Mouse (Mus musculus) myocyte (in vitro differentiated cells): Measurements from ENCODE around the gene Car5a.

Experiments used
- CEBPB ChIP-seq: IDR thresholded peaks from 2 replicates; pipeline ENCODE4 v1.6.1; 2011; ENCODE audit warnings: mild to moderate bottlenecking, moderate library complexity; ENCODE audit not compliant: poor library complexity, insufficient read depth, severe bottlenecking
- E2F4 ChIP-seq: IDR thresholded peaks from one replicate; pipeline ENCODE4 v1.6.1; 2011; ENCODE audit warnings: mild to moderate bottlenecking, control low read depth, moderate library complexity; ENCODE audit not compliant: insufficient read depth
- MAX ChIP-seq: IDR thresholded peaks from one replicate; pipeline ENCODE4 v1.6.1; 2011; ENCODE audit warnings: low read depth, mild to moderate bottlenecking, control low read depth
- MYOD1 ChIP-seq, 3 experiments: IDR thresholded peaks; one replicate each; pipeline ENCODE4 v1.6.1; 2011; ENCODE audit warnings: control low read depth in 2 of 3, low read depth in 2 of 3, mild to moderate bottlenecking in 2 of 3, moderate library complexity in 1 of 3; ENCODE audit not compliant: insufficient read length in 2 of 3, control insufficient read depth in 1 of 3
- MYOG ChIP-seq, 3 experiments: IDR thresholded peaks; one replicate each; pipeline ENCODE4 v1.6.1; 2011; ENCODE audit warnings: control low read depth in 2 of 3, low read depth in 2 of 3, mild to moderate bottlenecking in 2 of 3; ENCODE audit not compliant: insufficient read length in 2 of 3, control insufficient read depth in 1 of 3, insufficient read depth in 1 of 3
- POLR2A ChIP-seq: IDR thresholded peaks from one replicate; pipeline ENCODE4 v1.6.1; 2011; ENCODE audit warnings: low read depth, mild to moderate bottlenecking, control low read depth, moderate library complexity; ENCODE audit not compliant: insufficient read length
- POLR2AphosphoS2 ChIP-seq: IDR thresholded peaks from one replicate; pipeline ENCODE4 v1.6.1; 2011; ENCODE audit warnings: low read depth, control low read depth; ENCODE audit not compliant: insufficient read length
- REST ChIP-seq: IDR thresholded peaks from one replicate; pipeline ENCODE4 v1.6.1; 2011; ENCODE audit warnings: mild to moderate bottlenecking, control low read depth, moderate library complexity; ENCODE audit not compliant: insufficient read depth, insufficient read length
- SRF ChIP-seq: IDR thresholded peaks from one replicate; pipeline ENCODE4 v1.6.1; 2011; ENCODE audit warnings: low read depth; ENCODE audit not compliant: control insufficient read depth, insufficient read length
- TCF12 ChIP-seq: IDR thresholded peaks from one replicate; pipeline ENCODE4 v1.6.1; 2011; ENCODE audit warnings: mild to moderate bottlenecking, control low read depth; ENCODE audit not compliant: poor library complexity, insufficient read depth, severe bottlenecking
- TCF3 ChIP-seq: IDR thresholded peaks from one replicate; pipeline ENCODE4 v1.6.1; 2011; ENCODE audit warnings: low read depth, control low read depth; ENCODE audit not compliant: insufficient read length
- USF1 ChIP-seq: IDR thresholded peaks from one replicate; pipeline ENCODE4 v1.6.1; 2011; ENCODE audit warnings: low read depth, mild to moderate bottlenecking, control low read depth, moderate library complexity

DNA sequence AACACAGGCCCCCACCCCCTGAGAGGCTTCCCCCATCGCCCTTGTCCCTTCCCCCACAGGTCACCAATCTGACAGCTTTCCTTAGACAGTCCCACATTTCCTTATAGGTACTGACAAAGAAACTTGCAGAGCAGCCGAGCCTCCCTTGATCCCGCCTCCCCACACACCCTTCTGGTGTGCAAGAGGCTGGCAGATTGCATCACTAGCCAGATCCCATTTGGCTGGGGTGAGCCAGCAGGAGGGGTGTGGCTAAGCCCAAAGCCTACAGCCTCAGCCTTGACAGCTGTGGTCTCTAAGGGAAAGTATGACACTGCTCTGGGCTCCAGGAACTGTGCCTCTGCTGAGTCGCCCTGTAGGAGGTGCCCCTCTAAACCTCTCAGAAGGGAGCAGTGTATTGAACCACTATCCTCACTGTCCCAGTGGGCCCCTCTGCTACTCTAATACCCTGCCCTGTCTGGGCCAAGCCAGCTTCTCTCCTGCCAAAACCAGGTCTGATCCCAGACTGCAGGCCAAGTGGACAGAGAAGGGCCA is 46.2 kb downstream of the Car5a start:
- TF ChIP-seq POLR2A (peak; percentile 14), USF1 (no peak), E2F4 (no peak), CEBPB (peak; percentile 96), REST (no peak), POLR2AphosphoS2 (peak; percentile 15), MAX (no peak), TCF3 (no peak), TCF12 (peak; percentile 45), MYOD1 (IDR thresholded peaks at IDR 0.05; ENCODE audit: control insufficient read depth in 1 of 3, insufficient read length in 2 of 3, low read depth in 2 of 3) (peak; percentile 39 to 83 (median 78)), SRF (peak; percentile 69), MYOG (IDR thresholded peaks at IDR 0.05; ENCODE audit: control insufficient read depth in 1 of 3, insufficient read depth in 1 of 3, insufficient read length in 2 of 3, low read depth in 2 of 3) (peak; percentile 67 to 87 (median 79))
